Mouse (Mus musculus) MEL (cell line): ENCODE data around the gene Aaed1. TPM values are rescaled to one million over a fixed set of nuclear protein-coding genes. Genes with fewer than 3 reads are reported as not detected.

ENCODE experiments used
- DNase-seq: peaks from one replicate; pipeline ENCODE4 v3.0.0; 2011; ENCODE audit warnings: low read depth, low spot score
- H3K27ac ChIP-seq: 2 replicates; pipeline ENCODE4 v1.5.1; 2012; ENCODE audit warnings: low read depth, mild to moderate bottlenecking, control low read depth, low read length, moderate library complexity; ENCODE audit not compliant: control insufficient read depth
- H3K27me3 ChIP-seq, 2 experiments: fragments of 150-350 bp in 1 of 2; sonication (generic) in 1 of 2; 2 replicates each; pipeline ENCODE4 v1.6.1; 2012; ENCODE audit warnings: low read length in 2 of 2, mild to moderate bottlenecking in 2 of 2, improper control_type of control experiment in 1 of 2, moderate library complexity in 1 of 2; ENCODE audit not compliant: insufficient read depth in 2 of 2, control insufficient read depth in 1 of 2
- H3K36me3 ChIP-seq, 2 experiments: 2 replicates each; pipeline ENCODE4 v1.6.1; 2012 to 2014; ENCODE audit warnings: low read length in 2 of 2, improper control_type of control experiment in 1 of 2, inconsistent platforms in 1 of 2, mild to moderate bottlenecking in 1 of 2; ENCODE audit not compliant: insufficient read depth in 2 of 2, control insufficient read depth in 1 of 2
- H3K4me1 ChIP-seq, 2 experiments: fragments of 150-350 bp in 1 of 2; sonication (generic) in 1 of 2; 2 replicates each; pipeline ENCODE4 v1.6.1; 2012; ENCODE audit warnings: low read length in 2 of 2, improper control_type of control experiment in 1 of 2, mild to moderate bottlenecking in 1 of 2; ENCODE audit not compliant: insufficient read depth in 2 of 2, control insufficient read depth in 1 of 2
- H3K4me3 ChIP-seq, 2 experiments: fragments of 150-350 bp in 1 of 2; sonication (generic) in 1 of 2; 2 replicates each; pipeline ENCODE4 v1.5.1; 2012; ENCODE audit warnings: low read depth in 2 of 2, low read length in 2 of 2, mild to moderate bottlenecking in 2 of 2, moderate library complexity in 2 of 2, control low read depth in 1 of 2, improper control_type of control experiment in 1 of 2; ENCODE audit not compliant: control insufficient read depth in 1 of 2, insufficient read depth in 1 of 2
- H3K79me2 ChIP-seq: 2 replicates; pipeline ENCODE4 v1.6.1; 2012; ENCODE audit warnings: mild to moderate bottlenecking, low read length, moderate library complexity; ENCODE audit not compliant: control insufficient read depth, poor library complexity, insufficient read depth
- H3K9ac ChIP-seq: 2 replicates; pipeline ENCODE4 v1.6.1; 2012; ENCODE audit warnings: low read depth, mild to moderate bottlenecking, control low read depth, low read length, moderate library complexity; ENCODE audit not compliant: control insufficient read depth, poor library complexity, severe bottlenecking
- H3K9me3 ChIP-seq: fragments of 150-350 bp; sonication (generic); replicated peaks from 2 replicates; pipeline ENCODE4 v1.6.1; 2012; ENCODE audit warnings: mild to moderate bottlenecking, low read length, improper control_type of control experiment, moderate library complexity; ENCODE audit not compliant: insufficient read depth
- BHLHE40 ChIP-seq: IDR thresholded peaks from 2 replicates; pipeline ENCODE4 v1.6.1; 2012; ENCODE audit warnings: low read depth, mild to moderate bottlenecking, inconsistent platforms, low read length, improper control_type of control experiment, borderline replicate concordance
- CHD1 ChIP-seq: IDR thresholded peaks from 2 replicates; pipeline ENCODE4 v1.6.1; 2012; ENCODE audit warnings: low read depth, mild to moderate bottlenecking, inconsistent platforms, low read length, improper control_type of control experiment
- CHD2 ChIP-seq: IDR thresholded peaks from 2 replicates; pipeline ENCODE4 v1.6.1; 2011; ENCODE audit warnings: low read length, improper control_type of control experiment
- CTCF ChIP-seq, 3 experiments: IDR thresholded peaks in 2 of 3; conservative IDR thresholded peaks in 1 of 3; 2 replicates each; pipeline ENCODE4 v1.5.1; 2011 to 2012; ENCODE audit warnings: low read length in 3 of 3, low read depth in 2 of 3, mild to moderate bottlenecking in 2 of 3, improper control_type of control experiment in 1 of 3, inconsistent platforms in 1 of 3, mixed read lengths in 1 of 3, moderate library complexity in 1 of 3; ENCODE audit not compliant: control insufficient read depth in 1 of 3, insufficient read depth in 1 of 3, poor library complexity in 1 of 3, severe bottlenecking in 1 of 3
- E2F4 ChIP-seq: IDR thresholded peaks from 2 replicates; pipeline ENCODE4 v1.6.1; 2011; ENCODE audit warnings: low read depth, low read length, improper control_type of control experiment, borderline replicate concordance
- ELF1 ChIP-seq: IDR thresholded peaks from 2 replicates; pipeline ENCODE4 v1.6.1; 2014; ENCODE audit warnings: low read depth, mild to moderate bottlenecking, inconsistent platforms, low read length, improper control_type of control experiment, moderate library complexity
- EP300 ChIP-seq, 2 experiments: IDR thresholded peaks; 2 replicates each; pipeline ENCODE4 v1.6.1; 2011; ENCODE audit warnings: improper control_type of control experiment in 2 of 2, low read length in 2 of 2, low read depth in 1 of 2, mild to moderate bottlenecking in 1 of 2
- ETS1 ChIP-seq: IDR thresholded peaks from 2 replicates; pipeline ENCODE4 v1.6.1; 2012; ENCODE audit warnings: low read depth, mild to moderate bottlenecking, inconsistent platforms, low read length, improper control_type of control experiment, moderate library complexity
- GABPA ChIP-seq: IDR thresholded peaks from 2 replicates; pipeline ENCODE4 v1.6.1; 2012; ENCODE audit warnings: low read depth, mild to moderate bottlenecking, inconsistent platforms, low read length, improper control_type of control experiment, moderate library complexity
- GATA1 ChIP-seq: IDR thresholded peaks from 2 replicates; pipeline ENCODE4 v1.6.1; 2011; ENCODE audit warnings: low read depth, low read length, improper control_type of control experiment
- HCFC1 ChIP-seq: IDR thresholded peaks from 2 replicates; pipeline ENCODE4 v1.6.1; 2012; ENCODE audit warnings: low read depth, mild to moderate bottlenecking, inconsistent platforms, low read length, improper control_type of control experiment, moderate library complexity
- JUND ChIP-seq: IDR thresholded peaks from 2 replicates; pipeline ENCODE4 v1.6.1; 2011; ENCODE audit warnings: low read depth, mild to moderate bottlenecking, improper control_type of control experiment, low read length
- KAT2A ChIP-seq: conservative IDR thresholded peaks from 2 replicates; pipeline ENCODE4 v1.6.1; 2012; ENCODE audit warnings: low read depth, low read length, improper control_type of control experiment, inconsistent platforms
- MAFK ChIP-seq: IDR thresholded peaks from 2 replicates; pipeline ENCODE4 v1.6.1; 2011; ENCODE audit warnings: low read depth, mild to moderate bottlenecking, low read length, improper control_type of control experiment, borderline replicate concordance
- MAX ChIP-seq: IDR thresholded peaks from 2 replicates; pipeline ENCODE4 v1.6.1; 2011; ENCODE audit warnings: low read length, improper control_type of control experiment
- MAZ ChIP-seq: IDR thresholded peaks from 2 replicates; pipeline ENCODE4 v1.6.1; 2012; ENCODE audit warnings: low read depth, mild to moderate bottlenecking, inconsistent platforms, low read length, improper control_type of control experiment
- MEF2A ChIP-seq: IDR thresholded peaks from 2 replicates; pipeline ENCODE4 v1.6.1; 2014; ENCODE audit warnings: low read depth, mild to moderate bottlenecking, inconsistent platforms, low read length, improper control_type of control experiment; ENCODE audit not compliant: poor library complexity, insufficient replicate concordance, severe bottlenecking; ENCODE audit errors: extremely low read depth
- MXI1 ChIP-seq: IDR thresholded peaks from 2 replicates; pipeline ENCODE4 v1.6.1; 2011; ENCODE audit warnings: mild to moderate bottlenecking, low read depth, low read length, improper control_type of control experiment
- MYB ChIP-seq: IDR thresholded peaks from 2 replicates; pipeline ENCODE4 v1.6.1; 2011; ENCODE audit warnings: mild to moderate bottlenecking, low read depth, low read length, improper control_type of control experiment
- MYC ChIP-seq: IDR thresholded peaks from 2 replicates; pipeline ENCODE4 v1.6.1; 2011; ENCODE audit warnings: low read depth, mild to moderate bottlenecking, low read length, improper control_type of control experiment, moderate library complexity
- NELFE ChIP-seq: IDR thresholded peaks from 2 replicates; pipeline ENCODE4 v1.6.1; 2011; ENCODE audit warnings: low read depth, low read length, improper control_type of control experiment
- NRF1 ChIP-seq: IDR thresholded peaks from 2 replicates; pipeline ENCODE4 v1.6.1; 2014; ENCODE audit warnings: low read depth, mild to moderate bottlenecking, inconsistent platforms, low read length, improper control_type of control experiment, moderate library complexity; ENCODE audit not compliant: poor library complexity, insufficient read depth, severe bottlenecking
- POLR2A ChIP-seq, 2 experiments: IDR thresholded peaks; 2 replicates each; pipeline ENCODE4 v1.6.1; 2011 to 2012; ENCODE audit warnings: low read length in 2 of 2, mild to moderate bottlenecking in 2 of 2, control low read depth in 1 of 2, improper control_type of control experiment in 1 of 2, low read depth in 1 of 2, moderate library complexity in 1 of 2; ENCODE audit not compliant: control insufficient read depth in 1 of 2, insufficient read depth in 1 of 2, poor library complexity in 1 of 2
- POLR2AphosphoS2 ChIP-seq: IDR thresholded peaks from 2 replicates; pipeline ENCODE4 v1.6.1; 2011; ENCODE audit warnings: low read length, improper control_type of control experiment
- POLR2AphosphoS5 ChIP-seq: IDR thresholded peaks from 2 replicates; pipeline ENCODE4 v1.6.1; 2012; ENCODE audit warnings: low read depth, borderline replicate concordance, mild to moderate bottlenecking, inconsistent platforms, low read length, moderate library complexity, mixed read lengths
- RAD21 ChIP-seq: IDR thresholded peaks from 2 replicates; pipeline ENCODE4 v1.6.1; 2011; ENCODE audit warnings: mild to moderate bottlenecking, low read depth, low read length, improper control_type of control experiment
- RCOR1 ChIP-seq: IDR thresholded peaks from 2 replicates; pipeline ENCODE4 v1.6.1; 2012; ENCODE audit warnings: low read depth, mild to moderate bottlenecking, inconsistent platforms, low read length, improper control_type of control experiment
- SIN3A ChIP-seq: IDR thresholded peaks from 2 replicates; pipeline ENCODE4 v1.6.1; 2012; ENCODE audit warnings: low read length, improper control_type of control experiment, inconsistent platforms
- SMC3 ChIP-seq: IDR thresholded peaks from 2 replicates; pipeline ENCODE4 v1.6.1; 2011; ENCODE audit warnings: low read depth, low read length, improper control_type of control experiment
- TAL1 ChIP-seq: IDR thresholded peaks from 2 replicates; pipeline ENCODE4 v1.6.1; 2012; ENCODE audit warnings: mild to moderate bottlenecking, inconsistent platforms, low read length, moderate library complexity, mixed read lengths
- TBP ChIP-seq: IDR thresholded peaks from 2 replicates; pipeline ENCODE4 v1.8.0; 2011; ENCODE audit warnings: low read depth, low read length, improper control_type of control experiment
- TCF12 ChIP-seq: IDR thresholded peaks from 2 replicates; pipeline ENCODE4 v1.6.1; 2014; ENCODE audit warnings: low read depth, mild to moderate bottlenecking, inconsistent platforms, low read length, improper control_type of control experiment, moderate library complexity
- UBTF ChIP-seq: IDR thresholded peaks from 2 replicates; pipeline ENCODE4 v1.6.1; 2012; ENCODE audit warnings: low read depth, mild to moderate bottlenecking, inconsistent platforms, low read length, improper control_type of control experiment, moderate library complexity, borderline replicate concordance; ENCODE audit not compliant: insufficient read depth
- USF1 ChIP-seq: IDR thresholded peaks from 2 replicates; pipeline ENCODE4 v1.6.1; 2014; ENCODE audit warnings: low read depth, mild to moderate bottlenecking, inconsistent platforms, low read length, improper control_type of control experiment, moderate library complexity
- USF2 ChIP-seq, 2 experiments: IDR thresholded peaks; 2 replicates each; pipeline ENCODE4 v1.6.1; 2011 to 2012; ENCODE audit warnings: improper control_type of control experiment in 2 of 2, low read length in 2 of 2, borderline replicate concordance in 1 of 2, inconsistent platforms in 1 of 2, low read depth in 1 of 2, mild to moderate bottlenecking in 1 of 2; ENCODE audit not compliant: insufficient read depth in 1 of 2
- ZC3H11A ChIP-seq: IDR thresholded peaks from 2 replicates; pipeline ENCODE4 v1.6.1; 2012; ENCODE audit warnings: low read depth, mild to moderate bottlenecking, inconsistent platforms, low read length, improper control_type of control experiment
- ZKSCAN1 ChIP-seq: IDR thresholded peaks from 2 replicates; pipeline ENCODE4 v1.6.1; 2012; ENCODE audit warnings: low read depth, mild to moderate bottlenecking, inconsistent platforms, low read length, improper control_type of control experiment, moderate library complexity
- ZNF384 ChIP-seq: IDR thresholded peaks from 2 replicates; pipeline ENCODE4 v1.6.1; 2012; ENCODE audit warnings: low read depth, mild to moderate bottlenecking, inconsistent platforms, low read length, improper control_type of control experiment
- polyA plus RNA-seq, 2 experiments: library from polyadenylated mRNA; stranded (reverse) in 1 of 2; unstranded in 1 of 2; fragments of >175 nt in 1 of 2; fragments of >200 nt in 1 of 2; gene quantifications; 2 replicates each; pipeline versions ENCODE4 v1.2.1 to v1.2.4; 2012; ENCODE audit warnings: low replicate concordance in 2 of 2, low read depth in 1 of 2; ENCODE audit not compliant: insufficient read length in 2 of 2, insufficient read depth in 1 of 2, missing spikeins in 1 of 2
- total RNA-seq: library from RNA; depleted of rRNA; stranded (reverse); fragments of 300-350 nt; gene quantifications from 2 replicates; pipeline ENCODE4 v1.2.3, GENCODE M21; 2012

Aaed1 gene
- total and polyA plus RNA-seq, 3 experiments, result 4.2 to 190 (median 13.5) TPM

DNA sequence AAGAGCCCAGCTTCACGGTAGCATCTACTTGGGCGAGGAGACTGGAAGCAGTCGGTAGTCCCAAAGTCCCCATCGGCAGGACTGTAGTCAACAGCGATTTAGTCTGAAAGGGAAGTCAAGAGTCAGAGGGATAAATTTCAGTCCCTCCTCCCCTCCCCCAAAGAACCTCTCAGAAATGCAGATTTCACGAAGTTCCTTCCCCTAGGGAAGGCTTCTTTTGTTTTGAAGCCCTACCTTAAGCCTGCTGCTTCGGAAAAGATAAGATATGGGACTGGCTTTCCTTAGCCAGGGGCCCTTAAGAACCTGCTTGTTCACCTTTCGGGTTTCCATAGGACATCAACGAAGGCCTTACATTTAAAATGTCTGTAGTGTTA, 36.8 kb downstream of the Aaed1 start:
- H3K4me3 ChIP-seq, result peak overlapping the region; percentile 55 to 95
- H3K27ac ChIP-seq, result peak overlapping the region; percentile 77
- H3K79me2 ChIP-seq, result peaks cover 30% of the 10 kb centered on the region
- no peaks in the 10 kb centered on the region for H3K9me3 ChIP-seq
- DNase-seq, result peak; percentile 84
- no peaks in the 10 kb centered on the region for H3K27me3 ChIP-seq
- H3K9ac ChIP-seq, result peak overlapping the region; percentile 84
- peaks cover 0 to 18% of the 10 kb centered on the region in 2 experiments; a peak in 2 of 4 replicates for H3K36me3 ChIP-seq
- peaks cover 2 to 14% of the 10 kb centered on the region in 2 experiments; a peak in 3 of 4 replicates for H3K4me1 ChIP-seq
- peak; percentile 59 for TF ChIP-seq SIN3A
- no peak for TF ChIP-seq E2F4
- TF ChIP-seq MYB, result no peak
- TF ChIP-seq ZKSCAN1, result no peak
- no peak for TF ChIP-seq NELFE
- TF ChIP-seq POLR2A (IDR thresholded peaks at IDR 0.05; ENCODE audit: control insufficient read depth in 1 of 2, insufficient read depth in 1 of 2, low read depth in 1 of 2, low read length in 2 of 2, poor library complexity in 1 of 2), result no peak; a peak in 1 of 4 replicates
- TF ChIP-seq POLR2AphosphoS2, result no peak
- TF ChIP-seq TCF12, result peak; percentile 80
- no peak for TF ChIP-seq BHLHE40
- no peak for TF ChIP-seq ZNF384
- TF ChIP-seq MAZ, result no peak
- TF ChIP-seq USF1, result no peak
- TF ChIP-seq CTCF (IDR thresholded peaks at IDR 0.05 in 2 of 3, conservative IDR thresholded peaks at IDR 0.05 in 1 of 3; ENCODE audit: control insufficient read depth in 1 of 3, insufficient read depth in 1 of 3, low read depth in 2 of 3, low read length in 3 of 3, poor library complexity in 1 of 3, severe bottlenecking in 1 of 3), result no peak
- TF ChIP-seq GATA1, result peak; percentile 78
- TF ChIP-seq USF2 (IDR thresholded peaks at IDR 0.05; ENCODE audit: borderline replicate concordance in 1 of 2, insufficient read depth in 1 of 2, low read depth in 1 of 2, low read length in 2 of 2), result no peak
- no peak for TF ChIP-seq SMC3
- no peak for TF ChIP-seq RCOR1
- no peak for TF ChIP-seq POLR2AphosphoS5
- TF ChIP-seq TBP, result peak; percentile 76
- no peak for TF ChIP-seq CHD2
- no peak for TF ChIP-seq MAX
- TF ChIP-seq UBTF, result no peak
- TF ChIP-seq KAT2A, result no peak
- no peak for TF ChIP-seq MAFK
- TF ChIP-seq MEF2A, result no peak
- TF ChIP-seq ELF1, result no peak
- no peak for TF ChIP-seq JUND
- TF ChIP-seq EP300 (IDR thresholded peaks at IDR 0.05; ENCODE audit: low read depth in 1 of 2, low read length in 2 of 2), result peak; percentile 57 to 60; a peak in 3 of 4 replicates
- no peak for TF ChIP-seq HCFC1
- TF ChIP-seq ZC3H11A, result no peak
- peak; percentile 64 for TF ChIP-seq ETS1
- no peak for TF ChIP-seq RAD21
- peak; percentile 51 for TF ChIP-seq TAL1
- TF ChIP-seq CHD1, result no peak
- TF ChIP-seq MYC, result no peak
- no peak for TF ChIP-seq GABPA
- TF ChIP-seq NRF1, result no peak
- TF ChIP-seq MXI1, result 0 out of 2 replicates have a peak, but pooled peaks have one; percentile 19
